Mouse (Mus musculus) kidney, postnatal 0 days (tissue): ENCODE data around the gene Exoc8. TPM values are rescaled to one million over a fixed set of nuclear protein-coding genes. Genes with fewer than 3 reads are reported as not detected.

Experiments
- ATAC-seq: fragments of 200-750 bp; cut with Nextera tagmentation; replicated peaks from 2 replicates; pipeline ENCODE4 v1.8.0; 2017; ENCODE audit warnings: low read depth, moderate number of reproducible peaks, moderate TSS enrichment, moderate library complexity; ENCODE audit not compliant: low FRiP score
- DNase-seq: peaks from one replicate; pipeline ENCODE4 v3.0.0-alpha.2; 2016; ENCODE audit warnings: low spot score
- H3K27ac ChIP-seq: fragments of 300-500 bp; sonication (generic); 2 replicates; pipeline ENCODE4 v1.5.1; 2014; ENCODE audit warnings: mild to moderate bottlenecking
- H3K27me3 ChIP-seq: fragments of 300-500 bp; sonication (generic); 2 replicates; pipeline ENCODE4 v1.6.1; 2014; ENCODE audit warnings: low read length, mixed read lengths; ENCODE audit not compliant: insufficient read depth
- H3K36me3 ChIP-seq: fragments of 300-500 bp; sonication (generic); 2 replicates; pipeline ENCODE4 v1.6.1; 2014; ENCODE audit warnings: low read length, mixed read lengths; ENCODE audit not compliant: insufficient read depth
- H3K4me1 ChIP-seq: fragments of 300-500 bp; sonication (generic); replicated peaks from 2 replicates; pipeline ENCODE4 v1.6.1; 2014; ENCODE audit warnings: antibody characterized with exemption, low read length, mixed read lengths; ENCODE audit not compliant: insufficient read depth
- H3K4me2 ChIP-seq: fragments of 300-500 bp; sonication (generic); 2 replicates; pipeline ENCODE4 v1.6.1; 2014; ENCODE audit warnings: mild to moderate bottlenecking, low read length, moderate library complexity, mixed read lengths
- H3K4me3 ChIP-seq: fragments of 300-500 bp; sonication (generic); replicated peaks from 2 replicates; pipeline ENCODE4 v1.5.1; 2014; ENCODE audit warnings: low read depth, low read length
- H3K9ac ChIP-seq: fragments of 300-500 bp; sonication (generic); 2 replicates; pipeline ENCODE4 v1.6.1; 2014; ENCODE audit warnings: low read depth, low read length
- H3K9me3 ChIP-seq: fragments of 300-500 bp; sonication (generic); replicated peaks from 2 replicates; pipeline ENCODE4 v1.6.1; 2016; ENCODE audit warnings: low read length, inconsistent platforms, mixed read lengths
- CTCF ChIP-seq: IDR thresholded peaks from 2 replicates; pipeline ENCODE4 v1.5.1; 2016; ENCODE audit warnings: antibody characterized with exemption, low read depth, mild to moderate bottlenecking, moderate library complexity
- WGBS: fragments of 180-500 bp; shearing (Covaris S2); extraction: QIAGEN DNeasy Blood & Tissue Kit; methylation state at CpG from one replicate; pipeline ENCODE4 v1.1.7; 2014; 5-methylcytosine and 5-hydroxymethylcytosine counted together
- polyA plus RNA-seq: library from polyadenylated mRNA; unstranded; fragments of >200 nt; fragmentation: Nextera tagmentation; extraction: Ambion mirVana; gene quantifications from 2 replicates; pipeline ENCODE4 v1.2.1, GENCODE M21; 2015

The Exoc8 gene
- polyA plus RNA-seq, 1 experiment from 2014 or later = 6.1 TPM

GRCm38 (mm10) chr8:124872690-124873089, 24.8 kb downstream of the Exoc8 start:
- Histone ChIP-seq H3K36me3 (peaks cover 50% of the 10 kb centered on the region), H3K27ac (no peak overlapping the region), H3K4me3 (no peak overlapping the region), H3K4me1 (no peaks in the 10 kb centered on the region), H3K9me3 (no peaks in the 10 kb centered on the region), H3K4me2 (no peak overlapping the region), H3K9ac (no peak overlapping the region), H3K27me3 (no peaks in the 10 kb centered on the region)
- TF ChIP-seq CTCF = no peak
- ATAC-seq = no peak
- no peak for DNase-seq
- 87% methylated on average over 5 of the region's 5 CpGs for WGBS

DNA sequence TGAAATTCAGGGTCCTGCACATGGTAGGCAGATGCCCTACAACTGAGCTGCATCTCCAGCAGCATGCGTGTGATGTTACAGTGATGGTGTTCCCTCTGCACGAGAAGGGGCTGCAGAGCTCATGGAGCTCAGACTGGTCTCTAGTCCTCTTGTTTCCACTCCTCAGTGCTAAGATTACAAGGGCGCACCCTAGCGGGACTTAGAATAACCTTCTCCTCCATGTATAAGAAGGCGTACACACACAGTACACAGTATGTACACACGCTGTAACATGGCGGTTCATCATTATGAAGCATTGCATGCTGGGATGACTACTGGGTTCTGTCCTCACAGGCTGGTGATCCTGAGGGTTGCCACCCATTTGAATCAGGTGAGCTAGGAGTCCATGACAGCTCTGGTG, 25.4 kb downstream of the Exoc8 start:
- WGBS = 93% methylated on average over 7 of the region's 7 CpGs
- ATAC-seq = no peak
- no peaks in the 10 kb centered on the region for H3K27me3 ChIP-seq
- no peak for TF ChIP-seq CTCF
- H3K4me2 ChIP-seq = no peak overlapping the region
- H3K9me3 ChIP-seq = no peaks in the 10 kb centered on the region
- peaks cover 47% of the 10 kb centered on the region for H3K36me3 ChIP-seq
- no peak overlapping the region for H3K9ac ChIP-seq
- H3K4me1 ChIP-seq = no peaks in the 10 kb centered on the region
- no peak overlapping the region for H3K4me3 ChIP-seq
- no peak overlapping the region for H3K27ac ChIP-seq
- no peak for DNase-seq

GRCm38 (mm10) chr8:124871474-124871873, 26.0 kb downstream of the Exoc8 start:
- WGBS = 96% methylated on average over 7 of the region's 7 CpGs
- Histone ChIP-seq H3K36me3 (peaks cover 41% of the 10 kb centered on the region), H3K27me3 (no peaks in the 10 kb centered on the region), H3K9me3 (no peaks in the 10 kb centered on the region), H3K4me3 (no peak overlapping the region), H3K27ac (no peak overlapping the region), H3K4me1 (no peaks in the 10 kb centered on the region), H3K4me2 (no peak overlapping the region), H3K9ac (no peak overlapping the region)
- DNase-seq = no peak
- TF ChIP-seq CTCF = no peak
- no peak for ATAC-seq

- no peak for TF ChIP-seq CTCF
- DNase-seq (no peak), ATAC-seq (no peak)
- Histone ChIP-seq H3K4me3 (no peak overlapping the region), H3K27me3 (no peaks in the 10 kb centered on the region), H3K9ac (no peak overlapping the region), H3K9me3 (no peaks in the 10 kb centered on the region), H3K4me2 (no peak overlapping the region), H3K27ac (no peak overlapping the region), H3K36me3 (peaks cover 31% of the 10 kb centered on the region), H3K4me1 (no peaks in the 10 kb centered on the region; the same call in 1 of the 2 replicates)
- WGBS = 45% methylated on average over 6 of the region's 6 CpGs
Measured at GRCm38 (mm10) chr8:124869708-124870107, 27.8 kb downstream of the Exoc8 start.

DNA sequence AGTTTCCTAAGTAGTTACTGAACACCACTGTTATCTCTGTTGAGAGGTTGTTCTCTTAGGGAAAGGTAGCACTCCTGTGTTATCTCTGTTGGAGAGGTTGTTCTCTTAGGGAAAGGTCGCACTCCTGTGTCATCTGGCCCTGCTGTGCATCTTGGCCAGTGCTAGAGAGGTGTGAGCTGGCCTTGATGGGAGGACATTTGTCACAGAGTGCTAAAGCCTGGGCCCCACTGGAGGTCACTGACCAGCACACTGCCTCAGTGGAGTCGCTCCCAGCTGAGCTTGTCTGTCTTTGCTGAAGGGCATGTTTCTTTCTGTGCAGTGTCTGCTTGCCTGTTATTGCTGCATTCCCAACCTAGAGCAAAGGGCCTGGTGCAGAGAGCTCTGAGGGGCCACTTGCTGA, 30.4 kb downstream of the Exoc8 start:
- peaks cover 12% of the 10 kb centered on the region; the same call in 1 of the 2 replicates for H3K36me3 ChIP-seq
- peaks cover 11% of the 10 kb centered on the region; the same call in 1 of the 2 replicates for H3K4me1 ChIP-seq
- H3K4me2 ChIP-seq = no peak overlapping the region
- DNase-seq (no peak), ATAC-seq (no peak)
- no peak overlapping the region for H3K27ac ChIP-seq
- H3K9ac ChIP-seq = no peak overlapping the region
- H3K4me3 ChIP-seq = no peak overlapping the region
- TF ChIP-seq CTCF = no peak
- no peaks in the 10 kb centered on the region for H3K9me3 ChIP-seq
- 36% methylated on average over 2 of the region's 2 CpGs for WGBS
- H3K27me3 ChIP-seq = no peaks in the 10 kb centered on the region

DNA sequence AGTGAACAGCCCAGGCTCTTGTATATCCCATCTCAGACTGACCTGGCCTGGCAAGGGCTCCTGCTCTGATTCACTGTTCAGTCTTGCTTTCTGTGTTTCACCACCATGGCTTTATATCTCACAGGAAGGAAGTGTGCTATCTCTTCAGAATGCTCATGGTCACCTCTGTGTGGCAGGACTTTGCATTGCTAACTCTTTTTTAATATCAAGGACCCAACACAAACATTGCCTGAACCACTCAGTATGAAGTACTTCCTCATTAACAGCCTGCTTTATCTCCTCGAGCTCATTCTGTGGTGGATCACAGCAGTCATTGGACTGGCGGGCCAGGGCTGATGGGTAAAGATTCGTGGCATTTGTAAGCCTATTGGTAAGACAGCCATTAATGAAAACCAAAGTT, 30.8 kb downstream of the Exoc8 start:
- no peak for ATAC-seq

DNA sequence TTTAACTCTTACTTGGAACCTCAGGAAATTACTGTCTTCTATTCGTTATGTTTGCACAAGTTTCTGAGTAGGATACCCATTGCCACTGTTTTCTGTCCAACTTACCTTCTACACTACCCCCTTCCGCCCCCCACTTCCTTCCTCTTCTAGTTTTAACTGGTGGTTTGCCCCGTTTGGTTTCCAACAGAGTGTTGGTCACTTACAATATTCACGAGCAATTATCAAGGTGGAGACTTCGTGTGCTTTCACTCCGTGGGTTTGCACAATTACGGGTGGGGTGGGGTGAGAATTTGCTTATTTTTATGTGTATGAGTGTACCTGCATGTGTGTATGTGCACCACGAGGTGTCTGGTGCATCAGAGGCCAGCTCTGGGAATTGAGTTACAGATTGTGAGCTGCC, 33.8 kb downstream of the Exoc8 start:
- DNase-seq (no peak), ATAC-seq (no peak)
- Histone ChIP-seq H3K27ac (peak overlapping the region; percentile 96), H3K9ac (peak overlapping the region; percentile 98), H3K36me3 (peaks cover 15% of the 10 kb centered on the region; the same call in 1 of the 2 replicates), H3K9me3 (no peaks in the 10 kb centered on the region), H3K4me3 (peak overlapping the region; percentile 93), H3K4me1 (peaks cover 11% of the 10 kb centered on the region; the same call in 1 of the 2 replicates), H3K27me3 (no peaks in the 10 kb centered on the region), H3K4me2 (peak overlapping the region; percentile 87)
- WGBS = 8% methylated on average over 8 of the region's 8 CpGs
- TF ChIP-seq CTCF = no peak

More for the DNA sequence above, 30.8 kb downstream of the Exoc8 start:
- Histone ChIP-seq H3K9ac (no peak overlapping the region), H3K4me3 (no peak overlapping the region), H3K4me2 (no peak overlapping the region), H3K27ac (no peak overlapping the region), H3K4me1 (peaks cover 11% of the 10 kb centered on the region; the same call in 1 of the 2 replicates), H3K9me3 (no peaks in the 10 kb centered on the region), H3K36me3 (peaks cover 9% of the 10 kb centered on the region; the same call in 1 of the 2 replicates), H3K27me3 (no peaks in the 10 kb centered on the region)
- no peak for DNase-seq
- WGBS = 76% methylated on average over 3 of the region's 3 CpGs
- TF ChIP-seq CTCF = no peak
